Mouse (Mus musculus) bone marrow, adult 2 months (tissue): ENCODE measurements around the gene Tifa. TPM values are rescaled to one million over a fixed set of nuclear protein-coding genes. Genes with fewer than 3 reads are reported as not detected.

ENCODE experiments used
- H3K27ac ChIP-seq: fragments of 200-500 bp; 2 replicates; pipeline ENCODE4 v1.5.1; 2012; ENCODE audit warnings: low read depth, mild to moderate bottlenecking, control low read depth, inconsistent platforms, low read length; ENCODE audit not compliant: control insufficient read depth, poor library complexity, insufficient read depth
- H3K4me1 ChIP-seq: fragments of 200-500 bp; 2 replicates; pipeline ENCODE4 v1.6.1; 2011; ENCODE audit warnings: low read length; ENCODE audit not compliant: control insufficient read depth, insufficient read depth
- H3K4me3 ChIP-seq: fragments of 200-500 bp; replicated peaks from 2 replicates; pipeline ENCODE3; 2011; ENCODE audit warnings: mild to moderate bottlenecking, low read depth, low read length, control low read depth; ENCODE audit not compliant: control insufficient read depth
- CTCF ChIP-seq: fragments of 200-500 bp; IDR thresholded peaks from 2 replicates; pipeline ENCODE4 v1.5.1; 2011; ENCODE audit warnings: low read length, control low read depth; ENCODE audit not compliant: control insufficient read depth, insufficient read depth
- POLR2A ChIP-seq: fragments of 200-500 bp; IDR thresholded peaks from 2 replicates; pipeline ENCODE4 v1.6.1; 2011; ENCODE audit warnings: low read depth, mild to moderate bottlenecking, control low read depth, low read length, borderline replicate concordance; ENCODE audit not compliant: control insufficient read depth
- WGBS: fragments of 180-500 bp; shearing (Covaris S2); methylation state at CpG from one replicate; pipeline ENCODE4 v1.1.7; 2018; 5-methylcytosine and 5-hydroxymethylcytosine counted together
- polyA plus RNA-seq: library from polyadenylated mRNA; stranded (reverse); fragments of >200 nt; gene quantifications from 2 replicates; pipeline ENCODE4 v1.2.4, GENCODE M21; 2011; ENCODE audit warnings: low replicate concordance; ENCODE audit not compliant: missing spikeins, insufficient read depth, insufficient read length

The Tifa gene
- polyA plus RNA-seq, 1 experiment: 38.2 TPM

DNA sequence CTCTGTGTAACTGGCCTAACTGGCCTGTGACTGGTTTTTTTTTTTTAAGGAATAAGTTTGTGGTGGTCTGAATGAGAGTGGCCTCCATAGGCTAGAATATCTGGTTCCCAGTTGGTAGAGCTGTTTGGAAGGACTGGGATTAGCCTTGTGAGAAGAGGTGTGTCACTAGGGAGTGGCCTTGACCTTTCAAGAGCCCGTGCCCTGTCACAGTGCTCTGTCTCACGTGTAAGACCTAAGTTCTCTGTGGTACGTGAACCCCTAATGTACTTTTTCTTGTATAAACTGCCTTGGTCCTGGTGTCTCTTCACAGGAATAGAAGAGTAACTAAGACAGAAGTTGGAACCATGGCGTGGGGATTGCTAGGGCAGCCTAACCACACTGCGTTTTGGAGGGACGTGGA lies 16.4 kb downstream of the Tifa start:
- TF ChIP-seq CTCF (no peak), POLR2A (no peak)
- Histone ChIP-seq H3K4me1 (no peaks in the 10 kb centered on the region), H3K27ac (no peak overlapping the region), H3K4me3 (no peak overlapping the region)
- 89% methylated on average over 6 of the region's 6 CpGs for WGBS

DNA sequence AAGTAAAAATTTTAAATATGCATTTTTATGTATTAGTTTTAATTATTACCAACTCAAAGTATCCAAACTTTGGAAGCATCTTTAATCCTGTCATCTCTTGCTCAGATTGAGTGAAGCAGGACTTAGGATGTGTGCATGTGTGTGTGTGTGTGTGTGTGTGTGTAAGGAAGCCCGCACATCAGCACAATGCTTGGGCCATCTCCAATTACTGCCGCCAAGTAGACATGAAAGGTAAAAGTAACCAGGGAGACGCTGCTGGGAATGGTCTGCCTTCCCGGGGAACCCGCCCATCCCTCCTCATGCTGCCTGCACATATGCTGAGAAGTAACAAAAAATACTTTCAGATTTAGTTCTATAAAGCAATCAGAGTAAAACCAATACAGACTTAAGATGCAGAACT lies 18.2 kb downstream of the Tifa start:
- TF ChIP-seq CTCF: no peak
- TF ChIP-seq POLR2A: no peak
- WGBS: 95% methylated on average over 5 of the region's 5 CpGs
- Histone ChIP-seq H3K27ac (no peak overlapping the region), H3K4me1 (no peaks in the 10 kb centered on the region), H3K4me3 (no peak overlapping the region)

DNA sequence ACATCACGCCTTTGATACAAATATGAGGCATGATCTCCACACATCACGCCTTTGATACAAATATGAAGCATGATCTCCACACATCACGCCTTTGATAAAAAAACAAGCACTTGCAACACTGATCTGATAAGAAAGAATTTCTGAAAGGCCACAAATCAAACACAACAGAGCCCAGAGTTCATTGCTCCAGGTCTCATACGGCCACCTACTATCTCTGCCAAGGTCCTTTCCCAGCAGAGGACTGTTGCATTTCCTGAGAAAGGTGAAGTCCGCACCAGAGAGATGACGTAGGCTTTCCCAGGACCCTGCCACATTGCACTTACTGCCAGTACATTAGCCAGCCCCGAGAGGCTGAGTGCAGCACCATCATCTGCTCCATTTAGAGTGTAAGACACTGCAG lies 19.5 kb downstream of the Tifa start:
- no peaks in the 10 kb centered on the region for H3K4me1 ChIP-seq
- H3K27ac ChIP-seq: no peak overlapping the region
- WGBS: 87% methylated on average over 7 of the region's 7 CpGs
- no peak for TF ChIP-seq CTCF
- no peak for TF ChIP-seq POLR2A
- H3K4me3 ChIP-seq: no peak overlapping the region

DNA sequence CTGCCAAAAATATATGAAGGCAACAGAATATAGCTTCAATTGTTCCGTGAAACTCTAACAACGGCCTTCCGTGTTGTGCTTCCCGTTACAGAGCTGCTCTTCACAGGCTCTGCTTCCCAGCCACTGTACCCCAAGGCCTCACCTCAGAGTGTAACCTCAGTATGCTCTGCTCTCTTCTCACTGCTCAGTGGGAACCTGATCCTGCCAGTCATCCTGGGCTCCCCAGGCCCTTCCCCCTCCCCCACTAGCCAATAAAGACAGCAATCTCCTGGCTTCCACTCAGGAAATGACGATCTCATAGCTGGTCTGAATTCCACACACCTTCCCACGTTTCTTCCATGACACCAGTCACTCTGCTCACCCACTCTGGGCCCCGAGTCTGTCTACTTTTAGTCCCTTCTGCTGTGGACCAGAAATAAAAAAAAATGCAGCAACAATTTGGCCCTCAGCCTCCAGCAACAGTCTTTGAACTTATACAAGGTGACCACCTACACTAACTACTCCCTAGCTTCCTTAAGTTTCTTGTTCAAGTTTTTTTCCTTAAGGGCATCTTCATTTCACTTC lies 27.6 kb downstream of the Tifa start:
- TF ChIP-seq POLR2A (no peak), CTCF (no peak)
- WGBS: 85% methylated on average over 7 of the region's 7 CpGs

DNA sequence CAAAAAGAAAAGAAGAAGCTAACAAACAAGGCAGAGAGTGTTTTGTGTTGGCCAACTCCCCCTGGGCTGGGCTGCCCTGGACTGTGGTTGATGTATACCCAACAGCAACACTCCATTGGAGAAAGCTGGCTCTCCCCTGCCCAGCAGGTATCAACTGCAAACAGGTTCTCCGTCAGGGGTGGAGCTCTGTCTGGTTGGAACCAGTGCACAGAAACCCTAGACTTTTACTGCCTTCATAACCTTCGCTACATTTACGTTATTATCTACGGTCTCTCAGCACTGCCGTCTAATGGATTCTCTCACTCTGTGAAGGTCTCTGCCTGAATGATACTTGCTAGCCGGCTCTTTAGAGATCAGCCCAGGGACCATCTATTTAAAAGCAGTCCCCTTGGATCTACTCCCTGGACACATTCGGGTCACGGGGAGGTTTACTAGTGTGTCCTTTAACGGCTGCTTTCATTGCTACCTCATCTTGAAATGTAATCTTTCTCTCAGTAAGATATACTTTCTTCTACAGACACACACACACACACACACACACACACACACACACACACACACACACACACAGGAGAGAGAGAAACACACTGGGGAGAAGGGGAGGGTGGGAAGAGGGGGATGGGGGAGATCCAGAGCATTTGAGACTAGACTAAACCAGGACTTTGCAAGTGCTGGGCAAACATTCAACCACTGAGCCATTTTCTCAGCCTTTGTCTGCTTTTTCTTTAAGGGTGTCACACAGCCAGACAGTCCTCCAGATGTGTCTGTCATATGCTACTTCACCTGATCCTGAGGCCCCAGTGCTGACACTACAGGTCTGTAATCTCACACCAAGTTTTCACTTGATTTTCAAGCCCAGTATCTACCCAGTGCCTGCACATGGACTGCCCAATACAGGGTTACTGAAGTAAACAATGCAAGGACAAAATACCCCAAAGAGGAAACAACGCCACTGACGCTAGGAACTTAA lies 29.4 kb downstream of the Tifa start:
- Histone ChIP-seq H3K4me1 (no peaks in the 10 kb centered on the region; the same call in 1 of the 2 replicates), H3K27ac (no peak overlapping the region), H3K4me3 (no peak overlapping the region)
- TF ChIP-seq CTCF (no peak), POLR2A (no peak)
- WGBS: 81% methylated on average over 11 of the region's 11 CpGs

More for the DNA sequence above, 27.6 kb downstream of the Tifa start:
- Histone ChIP-seq H3K4me3 (no peak overlapping the region), H3K4me1 (no peaks in the 10 kb centered on the region; the same call in 1 of the 2 replicates), H3K27ac (no peak overlapping the region)

DNA sequence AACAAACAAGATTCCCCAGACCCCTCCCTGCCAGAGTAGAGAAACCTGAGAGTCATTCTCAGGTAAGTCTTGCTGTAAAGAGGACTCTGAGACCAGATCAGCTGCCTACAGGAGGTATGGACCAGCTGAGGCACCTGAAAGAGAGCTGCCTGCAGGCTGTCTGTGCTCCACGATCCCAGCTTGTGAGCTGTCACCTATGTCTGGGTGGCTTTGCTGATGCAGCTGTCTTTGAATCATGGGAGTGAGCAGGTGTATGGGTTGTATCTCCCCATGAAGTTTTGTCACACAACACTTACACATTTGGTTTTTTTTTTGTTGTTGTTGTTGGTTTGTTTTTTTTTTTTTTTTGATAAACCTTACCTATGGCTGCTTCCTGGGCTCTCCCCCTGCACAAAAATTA lies 30.8 kb downstream of the Tifa start:
- TF ChIP-seq POLR2A: no peak
- no peak for TF ChIP-seq CTCF
- peaks cover 1% of the 10 kb centered on the region; the same call in 1 of the 2 replicates for H3K4me1 ChIP-seq
- no peak overlapping the region for H3K27ac ChIP-seq
- WGBS: 71% methylated on average over 1 of the region's 1 CpGs
- H3K4me3 ChIP-seq: no peak overlapping the region

DNA sequence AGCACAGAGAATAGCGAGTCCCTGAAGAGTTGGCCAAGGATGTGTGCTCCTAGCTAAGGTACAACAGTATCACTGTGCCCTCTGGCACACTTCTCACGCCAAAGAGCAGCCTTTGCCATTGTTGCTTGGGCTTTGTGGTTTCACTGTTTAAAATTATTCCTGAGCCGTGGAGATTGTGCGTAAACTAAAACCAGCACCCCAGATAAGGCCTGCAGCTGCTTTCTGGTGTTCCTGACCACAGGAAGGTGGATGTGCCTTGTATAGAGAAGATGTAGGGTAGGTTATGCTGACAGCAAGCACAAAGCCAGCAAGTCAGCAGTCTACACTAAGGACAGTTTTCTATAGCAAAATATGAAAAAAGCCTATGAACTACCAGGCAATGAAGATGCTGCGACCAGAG lies 31.6 kb downstream of the Tifa start:
- 60% methylated on average over 5 of the region's 5 CpGs for WGBS
- H3K4me1 ChIP-seq: peaks cover 1% of the 10 kb centered on the region; the same call in 1 of the 2 replicates
- H3K27ac ChIP-seq: no peak overlapping the region
- H3K4me3 ChIP-seq: no peak overlapping the region
- TF ChIP-seq POLR2A: no peak
- TF ChIP-seq CTCF: no peak
